Mouse (Mus musculus) adrenal gland, adult 18-20 months (tissue): ENCODE measurements around the gene Zfp148. TPM values are rescaled to one million over a fixed set of nuclear protein-coding genes. Genes with fewer than 3 reads are reported as not detected.
A peak's percentile ranks its signal among the peaks of the same experiment; 100 is the strongest.
"Not testable (repeated sequence)": the region's sequence is repeated elsewhere in the genome, so short reads cannot be mapped to it uniquely, and the experiment has no call there.

Experiments used
- DNase-seq, 2 experiments: peaks; one replicate each; pipeline ENCODE4 v3.0.0; 2021 to 2022; ENCODE audit warnings: low spot score in 2 of 2
- total RNA-seq, 2 experiments: library from RNA; stranded (reverse); gene quantifications; 1 replicate in 1 of 2; 2 replicates in 1 of 2; pipeline ENCODE4 v1.2.3; 2021

Gene Zfp148
- total RNA-seq, 2 experiments from 2014 or later = 59.5 to 65.1 TPM

DNA sequence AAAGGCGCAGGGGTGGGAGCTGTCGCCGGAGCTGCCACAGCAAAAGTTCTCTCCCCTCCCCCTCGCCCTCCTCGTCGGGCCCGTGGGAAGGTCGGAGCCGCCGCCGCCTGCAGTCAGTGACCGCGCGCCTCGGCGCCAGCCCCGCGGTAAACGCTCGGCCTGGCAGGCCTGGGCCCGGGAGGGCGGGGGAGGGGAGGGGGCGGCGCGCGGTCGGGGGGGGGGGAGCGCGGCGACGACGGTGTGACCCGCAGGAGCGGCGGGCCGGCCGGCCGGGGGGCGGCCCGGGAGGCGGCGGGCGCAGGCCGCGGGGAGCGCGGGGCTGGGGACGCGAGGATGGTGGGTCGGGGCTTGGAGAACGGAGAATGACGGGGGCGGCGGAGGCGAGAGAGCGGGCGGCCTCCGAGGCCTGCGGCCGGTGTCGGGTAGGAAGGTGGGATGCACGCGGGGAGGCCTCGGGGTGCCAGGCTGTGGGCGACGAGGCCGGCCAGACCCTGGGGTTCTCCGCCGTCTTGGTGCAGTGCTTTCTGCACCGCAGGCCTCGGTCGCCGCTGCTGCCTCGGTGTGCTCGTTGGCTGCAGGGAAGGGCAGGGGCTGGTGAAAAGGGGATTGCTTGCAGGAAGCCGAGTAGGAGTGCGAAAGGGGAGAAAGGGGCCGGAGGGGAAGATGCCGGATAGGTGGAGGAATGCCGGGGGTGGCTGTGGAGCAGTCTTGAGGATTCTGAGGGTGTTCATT is 412 bp downstream of the Zfp148 start:
- peak; percentile 51 to 55 for DNase-seq

- no peak for DNase-seq
Measured at GRCm38 (mm10) chr16:33381614-33382245, 1.1 kb downstream of the Zfp148 start.

DNA sequence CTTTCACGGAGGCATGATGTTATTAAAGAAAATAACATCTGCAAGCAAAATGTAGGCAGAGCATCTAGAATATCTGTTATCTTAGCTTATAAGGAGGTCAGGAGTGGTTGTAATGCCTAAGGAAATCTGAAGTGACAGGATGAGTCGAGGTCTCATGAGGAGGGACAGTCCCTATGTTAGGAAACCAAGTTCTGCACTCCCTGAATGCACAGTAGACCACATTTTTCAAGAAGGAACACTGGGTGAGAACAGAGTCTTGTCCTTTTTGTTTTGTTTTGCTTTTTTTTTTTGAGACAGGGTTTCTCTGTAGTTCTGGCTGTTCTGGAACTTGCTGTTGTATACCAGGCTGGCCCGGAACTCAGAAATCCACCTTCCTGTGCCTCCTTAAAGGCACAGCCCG is 1.7 kb downstream of the Zfp148 start:
- no peak for DNase-seq

DNA sequence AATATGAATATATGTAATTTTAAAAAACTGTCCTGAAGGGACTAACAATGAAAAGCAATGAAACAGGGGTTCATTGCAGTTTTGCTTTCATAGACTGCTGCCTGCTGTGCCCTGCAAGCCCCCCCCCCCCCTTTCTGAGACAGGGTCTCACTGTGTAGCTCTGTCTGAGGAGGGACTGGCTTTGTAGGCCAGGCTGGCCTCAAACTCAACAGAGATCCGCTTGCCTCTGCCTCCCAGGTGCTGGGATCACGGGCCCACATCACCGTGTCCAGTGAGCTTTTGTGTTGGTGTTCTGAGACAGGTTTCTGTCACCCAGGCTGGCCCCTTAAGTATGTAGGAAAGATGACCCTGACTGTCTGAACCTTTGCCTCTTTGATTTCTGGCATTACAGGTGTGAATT is 2.9 kb downstream of the Zfp148 start:
- DNase-seq = no peak

- DNase-seq = not testable (repeated sequence)
Measured at GRCm38 (mm10) chr16:33384057-33384456, 3.4 kb downstream of the Zfp148 start.

DNA sequence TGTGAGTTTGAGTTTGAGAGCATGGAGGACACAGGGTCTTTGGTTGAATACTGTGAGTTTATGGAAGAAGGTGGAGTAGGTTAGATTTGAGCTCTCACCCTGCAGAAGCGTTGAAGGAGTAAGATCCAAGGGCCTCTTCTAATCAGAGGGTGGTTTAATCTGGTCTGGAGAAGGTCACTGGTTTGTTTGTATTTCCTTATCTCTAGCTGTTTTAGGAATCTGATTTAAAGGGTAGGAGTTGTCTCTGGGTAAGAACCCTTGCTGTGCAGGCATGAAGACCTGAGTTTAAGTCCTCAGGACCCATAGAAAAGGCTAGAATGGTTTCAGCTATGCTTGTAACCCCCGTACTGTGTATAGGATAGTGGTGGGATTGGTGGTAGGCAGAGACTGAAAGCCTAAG is 6.4 kb downstream of the Zfp148 start:
- DNase-seq = no peak

- DNase-seq = no peak
Measured at GRCm38 (mm10) chr16:33387420-33387819, 6.8 kb downstream of the Zfp148 start.

DNA sequence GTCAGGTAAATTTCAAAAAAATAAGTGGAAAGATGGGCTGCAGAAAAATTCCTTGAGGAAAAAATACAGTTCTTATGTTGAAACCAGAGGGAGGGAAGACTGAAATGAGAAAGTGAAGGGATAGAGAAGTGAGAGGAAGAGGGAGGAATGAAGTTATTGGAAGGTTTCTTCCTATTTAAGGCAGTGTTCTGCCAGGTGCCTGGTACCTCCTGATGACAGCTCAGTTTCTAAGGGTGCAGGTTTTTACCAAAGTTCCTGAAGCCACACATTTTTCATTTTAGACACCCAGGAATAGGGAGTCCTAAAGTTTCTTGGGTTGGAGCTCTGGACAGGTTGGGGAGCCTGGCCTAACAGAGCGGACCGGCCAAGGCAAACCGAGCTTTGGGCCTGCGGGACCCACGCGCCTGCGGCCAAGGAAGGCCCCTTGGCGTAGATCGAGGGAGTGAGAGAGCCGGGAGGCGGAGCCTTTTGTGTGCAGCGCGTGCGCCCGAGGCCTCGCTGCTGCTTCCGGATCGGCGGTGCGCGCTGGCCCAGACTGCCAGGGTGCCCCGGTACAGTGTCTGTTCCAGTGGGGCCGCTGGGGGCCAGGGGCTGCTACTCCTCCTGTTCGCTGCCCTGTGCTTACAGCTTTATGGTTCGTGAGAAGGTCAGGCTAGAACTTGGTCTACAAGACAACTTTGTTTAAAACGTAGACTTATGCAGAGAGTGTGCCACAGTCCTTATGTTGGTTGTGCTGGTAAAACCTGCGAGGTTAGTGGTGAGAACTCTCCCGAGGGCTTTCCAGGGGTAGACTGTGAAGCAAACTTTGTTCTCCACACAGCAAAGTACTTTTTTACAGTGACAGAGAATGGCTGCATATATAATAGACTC is 19.5 kb downstream of the Zfp148 start:
- peak; percentile 74 to 79 for DNase-seq

DNA sequence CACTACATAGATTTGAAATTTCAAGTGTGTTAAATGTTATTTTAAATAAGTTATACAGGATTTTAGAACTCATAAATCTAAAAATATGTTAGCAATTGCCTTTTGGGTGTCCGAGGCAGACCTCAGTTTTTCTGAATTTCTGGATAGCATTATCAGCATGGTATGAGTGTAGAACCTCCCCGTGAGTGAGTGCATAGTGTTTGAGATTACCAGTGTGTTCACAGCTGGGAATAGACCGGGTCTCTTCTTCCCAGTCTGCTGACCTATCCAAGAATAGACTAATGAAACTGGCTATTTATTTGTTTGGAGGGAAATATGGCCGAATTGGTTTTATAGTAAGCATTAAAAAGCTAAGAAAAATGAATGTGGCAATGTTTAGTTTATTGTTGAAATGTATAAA is 20.3 kb downstream of the Zfp148 start:
- no peak for DNase-seq

- DNase-seq = no peak
Measured at GRCm38 (mm10) chr16:33403258-33403657, 22.6 kb downstream of the Zfp148 start.

- DNase-seq = no peak
Measured at GRCm38 (mm10) chr16:33404055-33404454, 23.4 kb downstream of the Zfp148 start.

GRCm38 (mm10) chr16:33405487-33405886 is 24.9 kb downstream of the Zfp148 start:
- no peak for DNase-seq

DNA sequence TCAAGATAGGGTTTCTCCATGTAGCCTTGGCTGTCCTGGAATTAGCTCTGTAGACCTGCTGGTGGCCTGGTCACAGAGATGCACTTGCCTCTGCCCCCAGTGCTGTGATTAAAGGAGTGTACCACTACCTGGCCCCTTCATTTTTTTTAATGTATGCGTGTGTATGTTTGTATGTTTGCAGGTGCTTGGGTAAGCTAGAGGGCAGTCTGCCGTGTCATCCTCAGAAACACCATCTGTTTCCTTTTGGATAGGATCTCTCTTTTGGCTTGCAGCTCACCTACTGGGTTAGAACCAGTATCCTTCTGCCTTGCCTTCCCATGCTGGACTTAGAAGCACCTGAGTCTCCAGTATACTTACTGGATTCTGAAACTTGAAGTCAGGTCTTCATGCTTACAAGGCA is 29.5 kb downstream of the Zfp148 start:
- no peak for DNase-seq

- no peak for DNase-seq
Measured at GRCm38 (mm10) chr16:33410605-33411004, 30.0 kb downstream of the Zfp148 start.

- DNase-seq = no peak
Measured at GRCm38 (mm10) chr16:33414191-33414590, 33.6 kb downstream of the Zfp148 start.

DNA sequence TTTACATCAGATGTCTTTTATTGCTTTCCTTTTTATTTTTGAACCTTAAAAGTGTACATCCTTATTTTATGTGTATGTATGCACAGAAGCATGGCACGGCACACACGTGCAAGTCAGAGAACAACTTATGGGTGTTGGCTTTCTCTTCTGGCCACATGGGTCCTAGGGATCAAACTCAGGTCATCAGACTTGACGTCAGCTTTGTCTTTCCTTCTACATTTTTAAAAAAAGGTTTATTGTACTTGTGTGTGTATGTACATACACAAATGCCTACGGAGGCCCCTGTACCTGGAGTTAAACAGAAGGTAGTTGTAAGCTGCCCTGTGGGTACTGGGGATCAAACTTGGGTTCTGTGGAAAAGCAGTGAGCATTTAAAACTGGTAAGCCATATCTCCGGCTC is 35.0 kb downstream of the Zfp148 start:
- DNase-seq = no peak

DNA sequence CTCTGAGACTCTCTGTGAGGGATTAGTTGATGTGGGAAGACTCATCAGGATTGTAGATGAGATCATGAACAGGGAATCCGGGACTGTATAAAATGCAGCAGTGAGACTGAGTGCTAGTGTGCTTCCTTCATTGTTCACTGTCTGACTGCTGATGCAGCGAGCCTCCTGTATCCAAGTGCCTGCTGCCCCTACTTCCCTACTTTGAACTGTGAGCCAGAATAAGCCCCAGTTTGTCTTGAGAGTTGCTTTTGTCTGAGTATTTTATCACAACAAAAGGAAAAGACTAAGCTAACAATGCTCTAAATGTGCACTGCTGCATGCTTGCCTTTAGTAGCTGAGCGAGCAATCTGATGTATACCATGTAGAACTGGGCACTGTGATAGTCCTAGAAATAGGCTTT is 47.7 kb downstream of the Zfp148 start:
- DNase-seq = no peak

- DNase-seq = no peak
Measured at GRCm38 (mm10) chr16:33431660-33432059, 51.0 kb downstream of the Zfp148 start.

DNA sequence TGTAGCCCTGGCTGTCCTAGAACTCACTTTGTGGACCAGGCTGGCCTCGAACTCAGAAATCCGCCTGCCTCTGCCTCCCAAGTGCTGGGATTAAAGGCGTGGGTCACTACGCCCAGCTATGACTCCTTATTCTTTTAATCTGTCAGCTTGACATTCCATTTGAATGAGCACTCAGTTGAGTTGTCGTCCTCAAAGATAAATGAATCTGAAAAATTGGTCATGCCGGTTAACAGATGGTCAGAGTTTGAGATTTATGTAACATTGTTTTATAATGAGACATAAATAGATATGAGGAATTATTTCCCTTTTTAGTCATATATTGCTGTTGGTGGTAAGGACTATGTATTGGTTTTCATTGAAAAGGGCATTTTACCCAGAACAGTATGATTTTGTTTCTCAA is 60.4 kb downstream of the Zfp148 start:
- no peak for DNase-seq

- DNase-seq = no peak
Measured at GRCm38 (mm10) chr16:33446830-33447229, 66.2 kb downstream of the Zfp148 start.

GRCm38 (mm10) chr16:33453826-33454225 is 73.2 kb downstream of the Zfp148 start:
- DNase-seq = no peak

DNA sequence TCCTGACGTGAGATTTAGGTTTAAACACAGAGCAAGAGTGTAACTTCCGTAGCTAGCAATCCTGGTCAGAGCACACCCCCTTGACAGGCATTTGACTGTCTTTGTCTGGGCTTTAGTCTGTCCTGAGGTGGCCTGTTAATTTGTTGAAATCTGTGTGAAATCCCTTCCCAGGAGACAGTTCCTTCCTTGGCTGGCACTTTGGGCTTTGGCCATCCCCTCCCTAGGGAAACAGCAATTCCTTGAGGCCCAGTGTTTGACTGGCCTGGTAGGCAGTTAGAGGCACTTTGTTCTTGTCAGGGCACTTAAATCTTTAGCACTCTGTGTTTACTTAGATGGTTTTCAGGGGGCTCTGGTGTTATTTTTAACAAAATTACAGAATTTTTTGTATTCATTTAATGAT is 73.7 kb downstream of the Zfp148 start:
- DNase-seq = no peak
